Mouse (Mus musculus): ENCODE measurements around the gene Tspan15. TPM values are rescaled to one million over a fixed set of nuclear protein-coding genes. Genes with fewer than 3 reads are reported as not detected.

Tspan15 gene
- polyA plus RNA-seq, 1 experiment, result 13.7 TPM

- WGBS, result 92% methylated on average over 2 of the region's 2 CpGs
Observed at GRCm38 (mm10) chr10:62221647-62222046, 9.4 kb downstream of the Tspan15 start.

GRCm38 (mm10) chr10:62220732-62221514 lies 10.1 kb downstream of the Tspan15 start:
- TF ChIP-seq CTCF (IDR thresholded peaks at IDR 0.05; ENCODE audit: borderline replicate concordance, control insufficient read depth, extremely low read depth, insufficient read depth, low read length, poor library complexity) (no peak), POLR2A (IDR thresholded peaks at IDR 0.05; ENCODE audit: control insufficient read depth, extremely low read depth, insufficient read depth, low read length, poor library complexity) (no peak)
- Histone ChIP-seq H3K4me1 (replicated peaks; ENCODE audit: control insufficient read depth, insufficient read depth, low read length) (0 out of 2 replicates have a peak, but pooled peaks cover 4% of the 10 kb centered on the region), H3K36me3 (ENCODE audit: control insufficient read depth, insufficient read depth, low read length) (no peaks in the 10 kb centered on the region), H3K4me3 (ENCODE audit: control insufficient read depth, insufficient read depth, low read length) (no peak overlapping the region), H3K27ac (ENCODE audit: control insufficient read depth, insufficient read depth, low read length) (no peak overlapping the region), H3K27me3 (ENCODE audit: control insufficient read depth, insufficient read depth, low read length) (no peaks in the 10 kb centered on the region)
- DNase-seq, result no peak
- 82% methylated on average over 8 of the region's 8 CpGs for WGBS

More at GRCm38 (mm10) chr10:62221647-62222046, 9.4 kb downstream of the Tspan15 start:
- DNase-seq, result no peak
- Histone ChIP-seq H3K27ac (ENCODE audit: control insufficient read depth, insufficient read depth, low read length) (no peak overlapping the region), H3K4me3 (ENCODE audit: control insufficient read depth, insufficient read depth, low read length) (no peak overlapping the region), H3K36me3 (ENCODE audit: control insufficient read depth, insufficient read depth, low read length) (no peaks in the 10 kb centered on the region), H3K27me3 (ENCODE audit: control insufficient read depth, insufficient read depth, low read length) (no peaks in the 10 kb centered on the region), H3K4me1 (replicated peaks; ENCODE audit: control insufficient read depth, insufficient read depth, low read length) (0 out of 2 replicates have a peak, but pooled peaks cover 4% of the 10 kb centered on the region)
- TF ChIP-seq POLR2A (IDR thresholded peaks at IDR 0.05; ENCODE audit: control insufficient read depth, extremely low read depth, insufficient read depth, low read length, poor library complexity), result no peak
- no peak for TF ChIP-seq CTCF (IDR thresholded peaks at IDR 0.05; ENCODE audit: borderline replicate concordance, control insufficient read depth, extremely low read depth, insufficient read depth, low read length, poor library complexity)

GRCm38 (mm10) chr10:62218789-62219172 lies 12.3 kb downstream of the Tspan15 start:
- no peak for TF ChIP-seq CTCF (IDR thresholded peaks at IDR 0.05; ENCODE audit: borderline replicate concordance, control insufficient read depth, extremely low read depth, insufficient read depth, low read length, poor library complexity)
- no peak for TF ChIP-seq POLR2A (IDR thresholded peaks at IDR 0.05; ENCODE audit: control insufficient read depth, extremely low read depth, insufficient read depth, low read length, poor library complexity)
- no peaks in the 10 kb centered on the region for H3K27me3 ChIP-seq (ENCODE audit: control insufficient read depth, insufficient read depth, low read length)
- peaks cover 7% of the 10 kb centered on the region; the same call in 1 of the 2 replicates for H3K4me1 ChIP-seq (replicated peaks; ENCODE audit: control insufficient read depth, insufficient read depth, low read length)
- WGBS, result 89% methylated on average over 7 of the region's 7 CpGs
- H3K4me3 ChIP-seq (ENCODE audit: control insufficient read depth, insufficient read depth, low read length), result no peak overlapping the region
- H3K27ac ChIP-seq (ENCODE audit: control insufficient read depth, insufficient read depth, low read length), result no peak overlapping the region
- no peaks in the 10 kb centered on the region for H3K36me3 ChIP-seq (ENCODE audit: control insufficient read depth, insufficient read depth, low read length)
- DNase-seq, result no peak

GRCm38 (mm10) chr10:62218044-62218788 lies 12.8 kb downstream of the Tspan15 start:
- H3K4me1 ChIP-seq (replicated peaks; ENCODE audit: control insufficient read depth, insufficient read depth, low read length), result peaks cover 7% of the 10 kb centered on the region; the same call in 1 of the 2 replicates
- WGBS, result 89% methylated on average over 19 of the region's 19 CpGs
- H3K27me3 ChIP-seq (ENCODE audit: control insufficient read depth, insufficient read depth, low read length), result no peaks in the 10 kb centered on the region
- DNase-seq, result no peak
- H3K27ac ChIP-seq (ENCODE audit: control insufficient read depth, insufficient read depth, low read length), result no peak overlapping the region
- no peaks in the 10 kb centered on the region for H3K36me3 ChIP-seq (ENCODE audit: control insufficient read depth, insufficient read depth, low read length)
- no peak for TF ChIP-seq CTCF (IDR thresholded peaks at IDR 0.05; ENCODE audit: borderline replicate concordance, control insufficient read depth, extremely low read depth, insufficient read depth, low read length, poor library complexity)
- no peak for TF ChIP-seq POLR2A (IDR thresholded peaks at IDR 0.05; ENCODE audit: control insufficient read depth, extremely low read depth, insufficient read depth, low read length, poor library complexity)
- no peak overlapping the region for H3K4me3 ChIP-seq (ENCODE audit: control insufficient read depth, insufficient read depth, low read length)

GRCm38 (mm10) chr10:62217196-62217595 lies 13.9 kb downstream of the Tspan15 start:
- H3K27me3 ChIP-seq (ENCODE audit: control insufficient read depth, insufficient read depth, low read length), result no peaks in the 10 kb centered on the region
- TF ChIP-seq CTCF (IDR thresholded peaks at IDR 0.05; ENCODE audit: borderline replicate concordance, control insufficient read depth, extremely low read depth, insufficient read depth, low read length, poor library complexity) (no peak), POLR2A (IDR thresholded peaks at IDR 0.05; ENCODE audit: control insufficient read depth, extremely low read depth, insufficient read depth, low read length, poor library complexity) (no peak)
- no peak overlapping the region for H3K27ac ChIP-seq (ENCODE audit: control insufficient read depth, insufficient read depth, low read length)
- H3K36me3 ChIP-seq (ENCODE audit: control insufficient read depth, insufficient read depth, low read length), result no peaks in the 10 kb centered on the region
- no peak for DNase-seq
- peaks cover 7% of the 10 kb centered on the region; the same call in 1 of the 2 replicates for H3K4me1 ChIP-seq (replicated peaks; ENCODE audit: control insufficient read depth, insufficient read depth, low read length)
- 78% methylated on average over 8 of the region's 8 CpGs for WGBS
- no peak overlapping the region for H3K4me3 ChIP-seq (ENCODE audit: control insufficient read depth, insufficient read depth, low read length)

GRCm38 (mm10) chr10:62216595-62216994 lies 14.5 kb downstream of the Tspan15 start:
- H3K36me3 ChIP-seq (ENCODE audit: control insufficient read depth, insufficient read depth, low read length), result no peaks in the 10 kb centered on the region
- H3K27ac ChIP-seq (ENCODE audit: control insufficient read depth, insufficient read depth, low read length), result no peak overlapping the region
- H3K4me3 ChIP-seq (ENCODE audit: control insufficient read depth, insufficient read depth, low read length), result no peak overlapping the region
- TF ChIP-seq POLR2A (IDR thresholded peaks at IDR 0.05; ENCODE audit: control insufficient read depth, extremely low read depth, insufficient read depth, low read length, poor library complexity) (no peak), CTCF (IDR thresholded peaks at IDR 0.05; ENCODE audit: borderline replicate concordance, control insufficient read depth, extremely low read depth, insufficient read depth, low read length, poor library complexity) (no peak)
- no peak for DNase-seq
- H3K4me1 ChIP-seq (replicated peaks; ENCODE audit: control insufficient read depth, insufficient read depth, low read length), result peaks cover 7% of the 10 kb centered on the region; the same call in 1 of the 2 replicates
- WGBS, result 42% methylated on average over 5 of the region's 5 CpGs
- no peaks in the 10 kb centered on the region for H3K27me3 ChIP-seq (ENCODE audit: control insufficient read depth, insufficient read depth, low read length)

Data from thymus, adult 2 months (tissue).